Mouse (Mus musculus): ENCODE results near the gene Il15.

DNA sequence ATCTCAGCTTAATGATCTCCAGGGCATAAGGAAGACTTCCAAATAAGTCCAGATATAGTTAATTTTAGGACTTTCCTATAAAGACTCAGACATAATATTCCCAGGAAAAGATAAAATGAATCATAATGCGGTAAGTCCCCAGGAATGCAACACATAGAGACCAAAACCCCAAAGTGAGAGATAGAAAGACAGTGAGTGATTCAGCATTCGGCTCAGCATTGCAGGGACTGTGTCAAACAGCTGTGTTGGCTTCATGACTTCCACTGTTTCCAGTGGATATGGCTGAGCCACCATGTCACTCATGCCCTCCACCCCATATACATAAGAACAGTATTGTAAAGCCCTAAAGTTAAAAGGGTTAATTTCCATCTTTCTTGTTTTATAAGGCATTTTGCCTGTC is 106.8 kb downstream of the Il15 start:
- TF ChIP-seq CTCF (IDR thresholded peaks at IDR 0.05; ENCODE audit: control insufficient read depth, insufficient read depth, insufficient read length) (no peak), MYOG (IDR thresholded peaks at IDR 0.05; ENCODE audit: control insufficient read depth, extremely low read depth, insufficient read length) (no peak)

Measured in C2C12 (cell line).